Mouse (Mus musculus) gastrocnemius, adult 18-20 months (tissue): ENCODE measurements at regions not wholly inside any gene's neighbourhood (a gene's known extent, or its start where the extent isn't known, plus 50 kb on each side); places are given as distances from the start of the nearest gene placed in this dataset.

Source experiments
- DNase-seq: peaks from one replicate; pipeline ENCODE4 v3.0.0; 2021; ENCODE audit warnings: low spot score

- DNase-seq = no peak
These were observed 316.0 kb upstream of the Runx1 start for GRCm38 (mm10) chr16:93141967-93142366.

GRCm38 (mm10) chr16:93140535-93141110 is 314.7 kb upstream of the Runx1 start:
- DNase-seq = no peak

- DNase-seq = peak; percentile 16
These were observed 311.3 kb upstream of the Runx1 start for GRCm38 (mm10) chr16:93137249-93137648.

GRCm38 (mm10) chr16:93131404-93131803 is 305.5 kb upstream of the Runx1 start:
- no peak for DNase-seq

- no peak for DNase-seq
These were observed 304.7 kb upstream of the Runx1 start for GRCm38 (mm10) chr16:93130622-93131021.

GRCm38 (mm10) chr16:93123707-93124106 is 297.8 kb upstream of the Runx1 start:
- no peak for DNase-seq

- no peak for DNase-seq
These were observed 290.4 kb upstream of the Runx1 start for GRCm38 (mm10) chr16:93116111-93116969.

- DNase-seq = no peak
These were observed 285.0 kb upstream of the Runx1 start for GRCm38 (mm10) chr16:93110912-93111311.

- no peak for DNase-seq
These were observed 284.5 kb upstream of the Runx1 start for GRCm38 (mm10) chr16:93110451-93110850.

GRCm38 (mm10) chr16:93109683-93110407 is 283.9 kb upstream of the Runx1 start:
- DNase-seq = peak; percentile 48

- no peak for DNase-seq
These were observed 281.5 kb upstream of the Runx1 start for GRCm38 (mm10) chr16:93107524-93107845.

GRCm38 (mm10) chr16:93106811-93107523 is 281.0 kb upstream of the Runx1 start:
- peak; percentile 78 for DNase-seq

GRCm38 (mm10) chr16:93102174-93102573 is 276.2 kb upstream of the Runx1 start:
- DNase-seq = no peak

- no peak for DNase-seq
These were observed 272.1 kb upstream of the Runx1 start for GRCm38 (mm10) chr16:93098057-93098456.

GRCm38 (mm10) chr16:93096175-93096574 is 270.2 kb upstream of the Runx1 start:
- no peak for DNase-seq

- DNase-seq = no peak
These were observed 266.8 kb upstream of the Runx1 start for GRCm38 (mm10) chr16:93092796-93093195.

GRCm38 (mm10) chr16:93085227-93085883 is 259.4 kb upstream of the Runx1 start:
- no peak for DNase-seq

GRCm38 (mm10) chr16:93083756-93084155 is 257.8 kb upstream of the Runx1 start:
- no peak for DNase-seq

GRCm38 (mm10) chr16:93083142-93083541 is 257.2 kb upstream of the Runx1 start:
- DNase-seq = no peak

GRCm38 (mm10) chr16:93081533-93081932 is 255.6 kb upstream of the Runx1 start:
- no peak for DNase-seq

GRCm38 (mm10) chr16:93079660-93080390 is 253.9 kb upstream of the Runx1 start:
- peak; percentile 57 for DNase-seq
